Mouse (Mus musculus) megakaryocyte progenitor cell, adult 5-6 weeks (primary cell): Measurements from ENCODE around the gene Rpa1. TPM values are rescaled to one million over a fixed set of nuclear protein-coding genes. Genes with fewer than 3 reads are reported as not detected.
"Not testable (repeated sequence)": the region's sequence is repeated elsewhere in the genome, so short reads cannot be mapped to it uniquely, and the experiment has no call there.

Experiments used
- ATAC-seq: replicated peaks from 2 replicates; pipeline ENCODE4 v1.8.0; 2016; ENCODE audit warnings: mild to moderate bottlenecking, moderate TSS enrichment, inconsistent platforms; ENCODE audit not compliant: poor library complexity
- total RNA-seq, 2 experiments: library from RNA; stranded (forward) in 1 of 2; stranded (reverse) in 1 of 2; fragments of 157-497, 149-512 nt in 1 of 2; fragments of 200-1000 nt in 1 of 2; gene quantifications; 2 replicates each; pipeline versions ENCODE4 v1.2.3 to v1.2.4; 2015 to 2017

The Rpa1 gene
- total RNA-seq (2015) (50.1 and 53.0 TPM in 2 replicates), total RNA-seq (2017) (176 and 178 TPM in 2 replicates)

DNA sequence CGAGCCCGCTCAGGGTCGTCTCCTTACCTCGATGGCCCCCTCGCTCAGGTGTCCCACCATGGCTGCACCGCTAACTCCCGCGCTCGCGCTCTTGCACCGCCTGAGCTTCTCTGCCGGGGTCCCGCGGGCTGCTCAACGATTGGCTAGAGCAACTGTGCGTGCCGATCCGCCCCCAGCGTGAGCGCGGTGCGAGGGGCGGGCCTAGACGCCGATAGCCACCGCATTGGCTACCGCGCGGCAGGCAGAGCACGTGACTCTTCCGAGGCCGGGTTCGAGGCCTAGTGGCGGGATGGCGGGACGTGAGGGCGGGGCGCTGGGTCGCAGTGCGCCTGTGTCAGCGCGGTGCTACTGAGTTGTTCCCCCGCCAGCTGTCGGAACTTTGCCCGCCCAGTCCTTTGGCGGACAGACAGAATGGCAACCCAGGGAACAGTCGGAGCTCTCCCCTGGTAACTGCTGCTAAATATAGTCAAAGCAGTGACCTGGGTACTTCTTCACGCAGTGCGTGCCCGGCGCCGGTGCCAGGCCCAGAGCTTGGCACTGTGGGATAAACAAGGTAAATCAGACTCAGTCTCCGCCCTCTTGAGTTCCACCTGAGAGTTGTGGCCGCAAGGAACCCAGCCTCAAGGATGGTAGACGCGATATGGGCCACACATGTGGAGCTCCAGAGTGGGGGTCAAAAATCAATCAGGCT, at the start of gene Rpa1, which contains the start of gene Smyd4:
TSS of gene Rpa1 (minus strand) at position 126 of the 691 bp plus-strand sequence.
TSS of gene Smyd4 (plus strand) at position 235 of the 691 bp plus-strand sequence.
- ATAC-seq: peak; percentile 98

- no peak for ATAC-seq
These were observed 49.3 kb upstream of the Rpa1 start for GRCm38 (mm10) chr11:75397452-75397851.

GRCm38 (mm10) chr11:75395611-75396010, 47.5 kb upstream of the Rpa1 start:
- no peak for ATAC-seq

GRCm38 (mm10) chr11:75383529-75383928, 35.4 kb upstream of the Rpa1 start:
- peak; percentile 76 for ATAC-seq

DNA sequence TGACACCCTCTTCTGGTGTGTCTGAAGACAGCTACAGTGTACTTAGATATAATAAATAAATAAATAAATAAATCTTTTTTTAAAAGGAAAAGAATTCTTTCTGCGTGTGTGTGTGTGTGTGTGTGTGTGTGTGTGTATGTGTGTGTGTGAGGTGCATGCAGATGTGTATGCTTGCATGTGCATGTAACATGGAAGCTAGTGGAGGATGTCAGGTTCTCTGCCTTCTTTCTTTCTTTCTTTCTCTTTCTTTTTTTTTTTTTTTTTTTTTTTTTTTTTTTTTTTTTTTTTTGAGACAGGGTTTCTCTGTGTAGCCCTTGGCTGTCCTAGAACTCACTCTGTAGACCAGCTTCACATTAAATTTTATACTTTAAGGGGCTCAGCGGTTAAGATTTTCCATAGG, 30.7 kb upstream of the Rpa1 start:
- not testable (repeated sequence) for ATAC-seq

DNA sequence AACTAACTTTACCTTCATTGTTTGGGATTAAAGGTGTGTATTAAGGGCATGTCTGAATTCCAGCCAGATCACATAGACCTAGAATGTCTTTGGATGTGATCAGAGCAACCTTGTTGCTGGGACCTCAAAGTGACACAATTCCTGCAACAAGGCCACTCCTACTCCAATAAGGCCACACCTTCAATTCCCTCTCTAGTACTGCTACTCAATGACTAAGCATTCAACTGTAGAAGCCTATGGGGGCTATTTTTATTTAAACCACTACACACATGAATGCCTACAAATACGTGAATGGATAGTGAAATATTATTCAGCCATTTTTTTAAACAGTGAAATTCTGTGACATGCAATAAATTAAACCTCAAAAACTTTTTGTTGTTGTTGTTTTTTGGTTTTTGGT, 29.0 kb upstream of the Rpa1 start:
- peak; percentile 83 for ATAC-seq

DNA sequence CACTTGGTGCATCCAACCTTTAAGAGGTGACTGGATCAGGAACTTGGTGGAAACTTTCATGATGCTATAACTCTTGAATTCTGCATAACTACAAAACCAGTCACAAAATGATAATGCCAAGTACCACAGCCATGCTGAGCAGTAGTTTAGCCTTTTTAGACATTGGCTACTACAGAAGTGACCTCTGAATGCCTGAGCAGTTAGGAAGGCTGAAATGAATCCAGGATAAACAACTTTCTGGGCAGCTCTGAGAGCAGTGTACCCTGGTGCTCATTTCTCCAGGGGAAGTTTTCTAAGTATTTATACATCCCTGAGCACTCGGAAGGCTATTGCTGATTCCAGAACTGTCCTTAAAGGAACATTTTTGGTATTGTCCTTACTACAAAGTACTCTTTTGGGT, 7.4 kb upstream of the Rpa1 start:
- ATAC-seq: no peak

- no peak for ATAC-seq
These were observed 3.1 kb upstream of the Rpa1 start for GRCm38 (mm10) chr11:75351225-75351624.

DNA sequence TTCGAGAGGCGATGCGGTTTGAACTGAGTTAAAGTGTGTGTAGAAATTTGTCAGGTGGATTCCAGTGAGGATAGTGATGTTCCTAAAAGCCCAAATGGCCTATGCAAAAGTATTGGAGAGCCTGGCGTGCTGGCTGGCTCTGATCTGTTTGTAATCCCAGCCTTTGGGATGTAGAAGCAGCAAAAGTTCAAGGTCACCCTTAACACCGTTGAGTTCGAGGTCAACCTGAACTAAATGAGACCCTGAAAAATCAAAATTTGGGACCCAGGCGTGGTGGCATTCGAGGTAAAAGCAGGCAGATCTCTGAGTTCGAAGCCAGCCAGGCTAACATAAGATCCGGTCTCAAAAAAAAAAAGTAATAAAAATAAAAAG, 752 bp upstream of the Rpa1 start:
- ATAC-seq: no peak

- ATAC-seq: no peak
These were observed 528 bp downstream of the Rpa1 start for GRCm38 (mm10) chr11:75347596-75347995.

- ATAC-seq: no peak
These were observed 937 bp downstream of the Rpa1 start for GRCm38 (mm10) chr11:75347188-75347585.

GRCm38 (mm10) chr11:75346556-75347187, 1.5 kb downstream of the Rpa1 start:
- no peak for ATAC-seq

GRCm38 (mm10) chr11:75344716-75345115, 3.4 kb downstream of the Rpa1 start:
- no peak for ATAC-seq

- no peak for ATAC-seq
These were observed 4.0 kb downstream of the Rpa1 start for GRCm38 (mm10) chr11:75344163-75344562.

DNA sequence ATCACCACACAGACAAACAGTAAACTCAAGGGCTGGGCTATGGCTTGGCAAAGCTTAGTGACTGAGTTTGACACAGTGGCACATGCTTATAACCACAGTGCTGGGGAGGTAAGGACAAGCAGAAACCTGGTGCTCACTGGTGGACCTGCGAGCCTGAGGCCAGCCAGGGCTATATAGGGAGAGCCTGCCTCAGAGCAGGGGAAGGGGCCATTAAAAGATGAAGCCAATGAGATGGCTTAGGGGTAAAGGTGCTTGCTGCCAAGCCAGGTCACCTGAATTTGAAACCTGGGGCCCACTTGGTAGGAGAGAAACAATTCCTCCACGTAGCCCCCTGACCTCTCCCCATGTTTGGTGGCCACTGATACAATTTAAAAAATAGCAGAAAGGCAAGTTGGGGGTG, 5.0 kb downstream of the Rpa1 start:
- ATAC-seq: no peak

DNA sequence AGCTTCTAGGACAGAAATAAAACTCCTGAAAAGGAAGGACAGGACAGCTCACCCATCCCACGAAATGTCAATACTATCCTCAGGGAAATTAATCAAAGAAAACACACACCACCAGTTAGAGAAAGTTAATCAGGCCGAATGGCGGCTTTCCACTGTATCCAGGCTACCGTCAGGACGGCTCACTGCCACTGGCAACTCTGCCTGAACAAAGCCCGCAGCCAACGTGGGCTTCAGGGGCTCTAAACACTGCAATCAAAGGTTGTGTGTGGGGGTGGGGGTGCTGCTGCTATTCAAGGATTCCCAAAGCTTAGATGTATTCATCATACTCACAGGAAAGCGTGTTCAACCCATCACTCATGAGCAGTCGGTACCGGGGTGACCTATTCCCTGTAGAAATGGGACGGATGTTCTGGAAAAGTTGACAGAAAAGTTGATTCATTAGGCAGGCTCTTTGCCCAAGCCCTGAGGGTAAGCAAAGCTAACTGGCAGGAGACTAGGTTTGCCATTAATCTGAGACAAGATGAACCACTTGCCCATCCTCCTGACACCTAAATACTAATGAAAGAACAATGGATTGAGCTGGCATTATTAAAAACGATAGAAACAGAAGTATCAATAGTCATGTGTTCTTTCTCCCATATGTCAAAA, 7.3 kb downstream of the Rpa1 start:
- ATAC-seq: no peak

DNA sequence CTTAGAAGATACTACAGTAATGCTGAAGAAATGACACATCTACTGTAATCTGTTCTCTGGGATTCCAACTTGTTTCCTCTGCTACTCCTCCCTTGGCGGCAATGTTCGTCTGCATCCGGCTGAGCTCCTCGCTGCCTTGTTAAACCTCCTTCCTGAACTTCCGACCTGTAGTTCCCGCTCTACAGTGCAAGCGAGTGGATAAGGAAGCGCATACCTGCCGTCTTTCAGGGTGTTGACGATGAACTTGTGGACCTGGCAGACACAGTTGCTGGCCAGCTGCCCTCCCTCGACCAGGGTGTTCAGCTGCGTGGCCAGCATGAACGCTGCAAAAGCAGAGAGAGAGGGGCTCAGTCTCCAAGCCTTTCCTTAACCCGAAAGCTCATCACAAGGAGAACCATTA, 8.0 kb downstream of the Rpa1 start:
- ATAC-seq: no peak

DNA sequence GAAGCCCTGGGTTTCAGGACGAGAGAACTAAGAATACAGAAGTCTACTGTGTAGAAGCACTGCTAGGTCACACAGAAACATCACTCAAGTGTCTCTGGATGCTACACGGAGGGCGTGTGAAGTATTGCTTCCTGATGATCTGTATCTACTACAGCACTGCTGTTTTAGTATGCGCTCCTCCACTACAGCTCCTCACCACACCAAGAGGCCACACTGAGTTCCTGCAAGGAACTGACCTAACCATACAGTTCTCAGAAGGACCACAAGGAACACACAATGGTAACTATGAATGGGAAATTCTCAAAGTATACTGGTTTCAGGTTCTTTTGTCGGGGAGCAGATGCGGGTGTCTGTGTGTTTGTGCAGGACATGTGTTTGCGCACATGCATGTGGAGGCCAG, 10.9 kb downstream of the Rpa1 start:
- peak; percentile 54 for ATAC-seq

DNA sequence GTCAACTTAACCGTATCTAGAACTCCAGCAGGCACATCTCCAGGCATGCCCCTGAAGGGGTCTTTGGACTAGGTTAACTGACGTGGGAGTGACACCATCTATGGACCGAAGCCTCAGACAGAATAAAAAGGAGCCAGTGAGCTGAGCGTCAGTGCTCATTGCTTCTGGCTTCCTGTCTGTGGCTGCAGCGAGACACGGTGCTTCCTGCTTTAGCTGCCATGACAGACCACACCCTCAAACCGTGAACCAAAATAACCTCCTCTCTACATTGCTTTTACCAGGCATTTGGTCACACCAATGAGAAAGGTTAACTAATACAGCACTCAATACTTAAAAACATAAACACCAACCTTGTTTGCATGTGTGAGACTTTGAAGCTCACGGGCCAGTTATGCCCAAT, 11.4 kb downstream of the Rpa1 start:
- ATAC-seq: peak; percentile 66

GRCm38 (mm10) chr11:75325969-75326311, 22.2 kb downstream of the Rpa1 start:
- 0 out of 2 replicates have a peak, but pooled peaks have one; percentile 15 for ATAC-seq

DNA sequence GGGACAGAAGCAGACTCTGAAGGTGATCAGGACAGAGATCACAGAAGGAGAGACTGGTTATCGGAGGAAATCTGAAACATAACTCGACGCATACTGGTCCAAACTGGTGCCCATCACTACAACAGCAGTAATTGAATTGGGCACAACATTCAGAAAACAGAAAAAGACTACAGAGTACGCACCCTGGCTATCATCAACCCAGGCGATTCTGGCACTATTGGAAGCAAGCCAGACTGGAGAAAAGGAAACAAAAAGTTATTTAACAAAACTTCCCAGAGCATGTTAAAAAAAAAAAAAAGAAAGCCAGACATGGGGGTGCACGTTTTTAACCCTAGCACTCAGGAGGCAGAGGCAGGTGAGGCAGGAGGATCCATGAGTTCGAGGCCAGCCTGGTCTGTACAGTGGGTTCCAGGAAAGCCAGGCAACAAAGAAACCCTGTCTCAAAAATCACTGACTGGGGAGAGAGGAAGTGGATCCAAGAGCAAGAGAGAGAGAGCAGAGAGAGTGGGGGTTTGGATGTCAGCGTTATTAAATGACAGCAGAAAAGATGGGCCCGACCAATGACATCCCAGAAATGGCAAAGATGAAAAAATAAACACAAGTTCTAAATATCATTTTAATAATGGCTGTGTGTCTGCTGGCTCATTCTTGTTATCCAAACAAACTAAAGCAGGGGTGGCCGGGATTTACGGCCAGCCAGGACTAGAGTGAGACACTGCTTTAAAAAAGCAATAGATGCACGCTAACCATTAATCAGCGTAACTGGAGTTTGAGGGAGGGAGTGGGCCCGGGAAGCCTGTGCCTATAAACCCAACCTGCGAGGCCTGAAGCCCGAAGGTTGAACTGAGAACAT, 22.8 kb downstream of the Rpa1 start:
- no peak for ATAC-seq
